Mouse (Mus musculus) megakaryocyte, adult 5-6 weeks (primary cell): Measurements from ENCODE around the gene Tmeff1. TPM values are rescaled to one million over a fixed set of nuclear protein-coding genes. Genes with fewer than 3 reads are reported as not detected.
"Not testable (repeated sequence)": the region's sequence is repeated elsewhere in the genome, so short reads cannot be mapped to it uniquely, and the experiment has no call there.

Experiments used
- ATAC-seq: 2 replicates; pipeline ENCODE4 v1.8.0; 2016; ENCODE audit warnings: mild to moderate bottlenecking, inconsistent platforms; ENCODE audit not compliant: poor library complexity, severe bottlenecking
- total RNA-seq, 2 experiments: library from RNA; stranded (forward) in 1 of 2; stranded (reverse) in 1 of 2; fragments of 153-499, 151-499 nt in 1 of 2; fragments of 221-1000, 200-1000 nt in 1 of 2; gene quantifications; 2 replicates each; pipeline versions ENCODE4 v1.2.3 to v1.2.4; 2015 to 2017

The Tmeff1 gene
- total RNA-seq, 2 experiments from 2014 or later = 0.09 to 0.40 TPM

GRCm38 (mm10) chr4:48672915-48673314 is 87.9 kb downstream of the Tmeff1 start:
- no peak for ATAC-seq

GRCm38 (mm10) chr4:48674412-48674811 is 89.4 kb downstream of the Tmeff1 start:
- peak; percentile 60; the same call in 1 of the 2 replicates for ATAC-seq

- ATAC-seq = no peak
Measured at GRCm38 (mm10) chr4:48676570-48677185, 91.7 kb downstream of the Tmeff1 start.

- no peak for ATAC-seq
Measured at GRCm38 (mm10) chr4:48677276-48677675, 92.3 kb downstream of the Tmeff1 start.

GRCm38 (mm10) chr4:48677812-48678211 is 92.8 kb downstream of the Tmeff1 start:
- ATAC-seq = no peak

GRCm38 (mm10) chr4:48678793-48679192 is 93.8 kb downstream of the Tmeff1 start:
- no peak for ATAC-seq

- ATAC-seq = not testable (repeated sequence)
Measured at GRCm38 (mm10) chr4:48679728-48680127, 94.8 kb downstream of the Tmeff1 start.

- no peak for ATAC-seq
Measured at GRCm38 (mm10) chr4:48680214-48680613, 95.2 kb downstream of the Tmeff1 start.

- peak; percentile 69 for ATAC-seq
Measured at GRCm38 (mm10) chr4:48680648-48681343, 95.8 kb downstream of the Tmeff1 start.

GRCm38 (mm10) chr4:48683126-48683525 is 98.2 kb downstream of the Tmeff1 start:
- no peak for ATAC-seq

GRCm38 (mm10) chr4:48683633-48684209 is 98.7 kb downstream of the Tmeff1 start:
- not testable (repeated sequence) for ATAC-seq

GRCm38 (mm10) chr4:48684593-48685187 is 99.7 kb downstream of the Tmeff1 start:
- ATAC-seq = no peak

GRCm38 (mm10) chr4:48688148-48688547 is 103.2 kb downstream of the Tmeff1 start:
- ATAC-seq = no peak

- no peak for ATAC-seq
Measured at GRCm38 (mm10) chr4:48690640-48691039, 105.7 kb downstream of the Tmeff1 start.

- no peak for ATAC-seq
Measured at GRCm38 (mm10) chr4:48691793-48692437, 106.9 kb downstream of the Tmeff1 start.

- ATAC-seq = no peak
Measured at GRCm38 (mm10) chr4:48692736-48693292, 107.8 kb downstream of the Tmeff1 start.

- ATAC-seq = no peak
Measured at GRCm38 (mm10) chr4:48696706-48697105, 111.7 kb downstream of the Tmeff1 start.

- no peak for ATAC-seq
Measured at GRCm38 (mm10) chr4:48697302-48697701, 112.3 kb downstream of the Tmeff1 start.
